Mouse (Mus musculus) C2C12 (cell line): ENCODE results near the gene Pard3b. TPM values are rescaled to one million over a fixed set of nuclear protein-coding genes. Genes with fewer than 3 reads are reported as not detected.

Experiments used
- H3K27me3 ChIP-seq: one replicate; pipeline ENCODE4 v1.6.1; 2011; ENCODE audit not compliant: control insufficient read depth, insufficient read depth, insufficient read length
- H3K36me3 ChIP-seq: one replicate; pipeline ENCODE4 v1.6.1; 2011; ENCODE audit not compliant: control insufficient read depth, insufficient read depth
- H3K4me3 ChIP-seq: one replicate; pipeline ENCODE4 v1.5.1; 2011; ENCODE audit warnings: mild to moderate bottlenecking, control low read depth; ENCODE audit not compliant: poor library complexity, insufficient read depth, severe bottlenecking
- H3K79me2 ChIP-seq: one replicate; pipeline ENCODE4 v1.6.1; 2011; ENCODE audit not compliant: control insufficient read depth, insufficient read depth
- H3K79me3 ChIP-seq: one replicate; pipeline ENCODE4 v1.6.1; 2011; ENCODE audit warnings: low read depth, control low read depth
- H3ac ChIP-seq: one replicate; pipeline ENCODE3; 2011; ENCODE audit warnings: low read depth; ENCODE audit not compliant: control insufficient read depth, insufficient read length
- CEBPB ChIP-seq: IDR thresholded peaks from one replicate; pipeline ENCODE4 v1.6.1; 2011; ENCODE audit warnings: low read depth, mild to moderate bottlenecking, control low read depth, moderate library complexity
- CTCF ChIP-seq: IDR thresholded peaks from one replicate; pipeline ENCODE4 v1.5.1; 2011; ENCODE audit not compliant: control insufficient read depth, insufficient read depth, insufficient read length
- FOSL1 ChIP-seq: IDR thresholded peaks from one replicate; pipeline ENCODE4 v1.8.0; 2011; ENCODE audit warnings: mild to moderate bottlenecking, low read length; ENCODE audit not compliant: poor library complexity, insufficient read depth, severe bottlenecking
- MAX ChIP-seq: IDR thresholded peaks from one replicate; pipeline ENCODE4 v1.6.1; 2011; ENCODE audit warnings: mild to moderate bottlenecking, control low read depth
- MYOD1 ChIP-seq: IDR thresholded peaks from one replicate; pipeline ENCODE4 v1.6.1; 2011; ENCODE audit warnings: low read depth; ENCODE audit not compliant: control insufficient read depth, insufficient read length
- MYOG ChIP-seq: IDR thresholded peaks from one replicate; pipeline ENCODE4 v1.6.1; 2011; ENCODE audit not compliant: control insufficient read depth, insufficient read length; ENCODE audit errors: extremely low read depth
- USF1 ChIP-seq: IDR thresholded peaks from one replicate; pipeline ENCODE4 v1.6.1; 2011; ENCODE audit warnings: low read depth, mild to moderate bottlenecking, control low read depth, moderate library complexity
- polyA plus RNA-seq: library from polyadenylated mRNA; unstranded; fragments of >200 nt; fragmentation: generic; extraction: Trizol; gene quantifications from one replicate; pipeline ENCODE4 v1.2.1, GENCODE M21; 2012; ENCODE audit warnings: missing spikeins

Pard3b gene
- polyA plus RNA-seq, 1 experiment, result 0.20 TPM

DNA sequence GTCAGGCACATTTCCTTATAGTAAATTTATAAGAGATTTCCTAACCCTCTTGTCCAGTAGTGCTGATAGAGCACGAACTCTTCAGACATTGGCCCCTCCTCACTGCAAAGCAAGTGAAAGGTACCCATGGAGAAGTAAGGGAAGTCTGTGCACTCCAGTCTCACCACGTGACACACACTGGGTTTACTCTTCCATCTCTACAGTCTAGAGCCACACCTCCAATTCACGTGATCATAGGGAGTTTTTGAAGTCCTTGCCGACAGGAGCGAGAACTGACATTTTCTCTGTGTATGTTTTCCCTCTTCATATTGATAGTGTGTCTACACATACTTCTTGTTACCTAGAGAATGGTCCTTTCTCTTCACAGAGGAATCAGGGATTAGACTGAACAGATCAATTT is 689.1 kb downstream of the Pard3b start:
- H3K27me3 ChIP-seq, result no peaks in the 10 kb centered on the region
- H3K79me3 ChIP-seq, result no peaks in the 10 kb centered on the region
- H3K36me3 ChIP-seq, result no peaks in the 10 kb centered on the region
- no peaks in the 10 kb centered on the region for H3K79me2 ChIP-seq
- TF ChIP-seq CEBPB (no peak), MAX (no peak), FOSL1 (no peak), USF1 (no peak), MYOD1 (no peak), CTCF (no peak), MYOG (no peak)
- no peak overlapping the region for H3K4me3 ChIP-seq
- H3ac ChIP-seq, result no peak overlapping the region

DNA sequence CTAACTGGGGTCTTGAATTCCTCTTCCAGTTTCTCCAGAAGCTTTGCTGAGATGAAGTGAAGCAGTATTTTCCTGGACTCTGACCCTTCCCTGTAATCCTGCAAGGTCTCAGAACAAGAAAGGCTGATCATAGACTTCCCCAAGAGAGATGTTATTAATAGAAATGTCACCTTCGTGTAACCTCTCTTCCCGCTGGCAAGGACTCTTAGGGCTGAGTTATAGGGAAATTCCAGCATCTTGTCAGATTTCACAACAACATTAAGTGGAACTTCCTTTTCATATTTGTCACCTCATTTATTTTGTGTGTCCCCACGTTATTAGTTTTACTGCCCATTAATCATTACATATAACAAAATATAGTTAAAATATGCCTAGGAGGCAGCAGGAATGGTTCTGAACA is 690.2 kb downstream of the Pard3b start:
- TF ChIP-seq CTCF, result no peak
- TF ChIP-seq FOSL1, result no peak
- TF ChIP-seq CEBPB, result no peak
- no peak for TF ChIP-seq MAX
- no peak for TF ChIP-seq MYOD1
- TF ChIP-seq MYOG, result no peak
- TF ChIP-seq USF1, result no peak
- no peaks in the 10 kb centered on the region for H3K36me3 ChIP-seq
- no peaks in the 10 kb centered on the region for H3K27me3 ChIP-seq
- H3K79me3 ChIP-seq, result no peaks in the 10 kb centered on the region
- no peaks in the 10 kb centered on the region for H3K79me2 ChIP-seq
- no peak overlapping the region for H3K4me3 ChIP-seq
- no peak overlapping the region for H3ac ChIP-seq

- Histone ChIP-seq H3K4me3 (no peak overlapping the region), H3K79me2 (no peaks in the 10 kb centered on the region), H3K36me3 (no peaks in the 10 kb centered on the region), H3K27me3 (no peaks in the 10 kb centered on the region), H3K79me3 (no peaks in the 10 kb centered on the region), H3ac (no peak overlapping the region)
- TF ChIP-seq FOSL1 (no peak), USF1 (no peak), MYOD1 (no peak)
These were observed 694.4 kb downstream of the Pard3b start for GRCm38 (mm10) chr1:62333016-62333415.

DNA sequence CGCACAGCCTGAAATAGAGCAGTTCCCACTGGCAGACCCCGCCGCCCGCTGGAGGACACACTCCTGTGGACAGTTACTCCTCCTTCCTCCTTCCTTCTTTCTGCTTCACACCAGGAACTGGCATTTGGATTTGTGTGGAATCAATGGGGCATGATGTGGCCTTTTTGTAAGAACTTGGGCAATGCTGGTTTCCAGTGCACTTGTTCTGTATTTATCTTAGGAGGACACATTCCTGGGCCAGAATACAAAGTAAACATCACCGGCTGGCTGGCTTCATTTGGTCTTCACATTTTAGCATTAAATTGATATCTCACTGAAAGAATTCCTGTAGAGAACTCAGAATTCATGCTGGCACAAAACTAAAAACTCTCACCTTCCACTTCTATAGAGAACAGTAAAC is 695.6 kb downstream of the Pard3b start:
- Histone ChIP-seq H3K79me2 (no peaks in the 10 kb centered on the region), H3ac (no peak overlapping the region), H3K27me3 (no peaks in the 10 kb centered on the region), H3K79me3 (no peaks in the 10 kb centered on the region), H3K4me3 (no peak overlapping the region), H3K36me3 (no peaks in the 10 kb centered on the region)
- TF ChIP-seq CTCF (no peak), MAX (no peak), MYOD1 (no peak), MYOG (no peak), CEBPB (no peak), FOSL1 (no peak), USF1 (no peak)

DNA sequence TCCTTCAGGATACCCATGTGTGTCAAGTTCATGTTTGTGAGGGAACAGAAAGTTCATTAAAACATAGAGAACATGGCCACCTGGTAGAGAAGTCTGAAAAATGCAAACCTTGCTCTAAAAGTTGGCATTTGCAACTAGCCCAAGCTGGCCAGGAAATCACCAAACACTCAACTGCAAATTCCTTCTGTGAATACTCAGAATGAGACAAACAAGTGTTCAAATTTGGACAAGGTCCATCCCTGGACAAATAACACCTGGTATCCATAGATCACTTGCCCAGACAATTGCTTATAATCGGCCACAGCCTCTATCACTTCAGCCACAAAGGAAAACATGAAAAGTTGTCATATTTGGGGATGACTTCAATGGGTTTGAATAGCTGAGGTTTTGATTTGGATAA is 701.6 kb downstream of the Pard3b start:
- H3K4me3 ChIP-seq, result no peak overlapping the region
- H3K27me3 ChIP-seq, result no peaks in the 10 kb centered on the region
- no peaks in the 10 kb centered on the region for H3K36me3 ChIP-seq
- H3K79me2 ChIP-seq, result no peaks in the 10 kb centered on the region
- TF ChIP-seq MAX (no peak), CEBPB (no peak), MYOD1 (no peak), MYOG (no peak), USF1 (no peak), CTCF (no peak), FOSL1 (no peak)
- no peak overlapping the region for H3ac ChIP-seq
- H3K79me3 ChIP-seq, result no peaks in the 10 kb centered on the region

- TF ChIP-seq CEBPB, result no peak
- TF ChIP-seq FOSL1, result no peak
- no peak for TF ChIP-seq MAX
- no peak for TF ChIP-seq USF1
- no peak for TF ChIP-seq CTCF
- TF ChIP-seq MYOG, result no peak
- no peak for TF ChIP-seq MYOD1
- H3K27me3 ChIP-seq, result peaks cover 2% of the 10 kb centered on the region
- H3K79me2 ChIP-seq, result no peaks in the 10 kb centered on the region
- no peaks in the 10 kb centered on the region for H3K79me3 ChIP-seq
- H3ac ChIP-seq, result no peak overlapping the region
- no peaks in the 10 kb centered on the region for H3K36me3 ChIP-seq
- no peak overlapping the region for H3K4me3 ChIP-seq
These were observed 705.7 kb downstream of the Pard3b start for GRCm38 (mm10) chr1:62344286-62344685.
